Mouse (Mus musculus): ENCODE data around the gene 4930524B15Rik.

- TF ChIP-seq POLR2A (IDR thresholded peaks at IDR 0.05; ENCODE audit: borderline replicate concordance, extremely low read depth, low read depth, low read length) (no peak), CTCF (IDR thresholded peaks at IDR 0.05; ENCODE audit: insufficient read depth, low read length) (no peak)
Measured at GRCm38 (mm10) chr11:32011867-32012603, 46.6 kb downstream of the 4930524B15Rik start.

Data from lung, adult 2 months (tissue).